Mouse (Mus musculus): ENCODE data around the gene Esp8.
"Not testable (repeated sequence)": the region's sequence is repeated elsewhere in the genome, so short reads cannot be mapped to it uniquely, and the experiment has no call there.

Gene Esp8

GRCm38 (mm10) chr17:40519818-40520217 lies at the start of gene Esp8:
TSS of gene Esp8 (plus strand) at chr17:40520022.
- DNase-seq (ENCODE audit: low spot score), result no peak

GRCm38 (mm10) chr17:40483566-40483965 lies 36.3 kb upstream of the Esp8 start:
- DNase-seq (ENCODE audit: low spot score), result not testable (repeated sequence)

GRCm38 (mm10) chr17:40495468-40496185 lies 24.2 kb upstream of the Esp8 start:
- not testable (repeated sequence) for DNase-seq (ENCODE audit: low spot score)

GRCm38 (mm10) chr17:40529813-40530212 lies 10.0 kb downstream of the Esp8 start:
- no peak for DNase-seq (ENCODE audit: low spot score)

DNA sequence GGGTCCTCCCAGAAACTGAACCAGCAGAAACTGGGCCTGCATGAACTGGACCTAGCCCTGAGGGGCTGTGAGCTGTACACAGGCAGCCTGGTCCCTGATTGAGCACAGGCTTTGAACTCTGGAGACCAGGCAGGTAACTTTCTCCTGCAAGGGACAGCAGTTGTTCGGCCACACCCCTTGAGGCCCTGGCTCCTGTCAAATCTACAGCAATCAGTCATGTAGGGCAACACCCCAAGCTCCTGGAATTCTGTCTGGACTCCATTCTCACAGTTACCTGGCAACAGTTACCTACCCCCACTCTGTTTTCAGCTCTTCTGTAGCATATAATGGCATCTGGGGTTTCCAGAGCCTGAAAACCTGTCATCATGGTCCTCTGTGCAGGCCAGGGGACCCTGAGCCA lies 11.3 kb downstream of the Esp8 start:
- no peak for DNase-seq (ENCODE audit: low spot score)

- DNase-seq (ENCODE audit: low spot score), result not testable (repeated sequence)
Observed at GRCm38 (mm10) chr17:40547005-40547404, 27.2 kb downstream of the Esp8 start.

DNA sequence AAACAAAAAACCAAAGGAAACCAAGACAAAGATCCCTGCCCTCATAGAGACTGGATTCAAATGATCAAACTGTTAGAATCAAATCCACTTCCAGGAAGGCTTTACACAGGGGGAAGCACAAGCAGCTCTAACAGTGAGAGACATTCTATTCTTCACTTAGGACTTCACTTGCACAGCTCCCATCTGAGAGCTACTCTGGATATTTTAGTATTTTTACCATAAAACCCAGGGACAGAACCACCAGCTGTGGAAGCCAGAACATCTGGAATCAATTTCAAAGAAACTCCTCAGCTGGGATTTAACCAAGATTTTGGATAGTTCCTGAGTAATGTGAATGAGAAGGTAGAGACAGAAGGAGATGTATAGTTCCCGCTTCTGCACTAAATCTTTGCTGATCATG lies 33.6 kb downstream of the Esp8 start:
- DNase-seq (ENCODE audit: low spot score), result no peak

DNA sequence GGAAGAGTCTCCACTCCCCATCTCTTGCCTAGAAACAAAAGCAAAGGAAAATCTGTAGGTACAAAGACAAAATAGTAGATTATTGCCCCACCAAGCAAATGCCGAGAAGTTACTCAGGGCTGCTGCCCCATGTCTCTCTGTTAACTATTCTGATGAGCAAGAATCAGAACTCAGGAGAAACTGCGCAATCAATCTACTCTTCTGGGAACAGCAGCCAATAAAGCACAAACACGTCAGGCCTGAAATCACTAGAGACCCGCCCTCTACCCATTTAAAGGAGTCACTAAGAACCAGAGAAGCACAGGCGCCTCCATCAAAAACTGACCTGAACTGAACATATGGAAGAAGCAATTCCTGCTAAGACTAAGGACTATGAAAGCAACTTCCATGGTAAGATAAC lies 41.4 kb downstream of the Esp8 start, which contains the start of gene Esp6:
TSS of gene Esp6 (plus strand) at position 301 of the 400 bp plus-strand sequence.
- DNase-seq (ENCODE audit: low spot score), result no peak

Data from MN1 (cell line).